Mouse (Mus musculus) embryo, embryonic 10.5 days (tissue): ENCODE data around the gene Apoc4.

Source experiments
- DNase-seq: peaks from one replicate; pipeline ENCODE4 v3.0.0-alpha.2; 2015; ENCODE audit warnings: low spot score

Gene Apoc4

GRCm38 (mm10) chr7:19698907-19699826 is 17.9 kb upstream of the Apoc4 start, which contains the start of gene Apoe:
Gene Apoe, minus strand, starts transcription at chr7:19699188.
- DNase-seq: peak; percentile 70

- peak; percentile 79 for DNase-seq
These were observed 16.9 kb upstream of the Apoc4 start for GRCm38 (mm10) chr7:19697949-19698906.

DNA sequence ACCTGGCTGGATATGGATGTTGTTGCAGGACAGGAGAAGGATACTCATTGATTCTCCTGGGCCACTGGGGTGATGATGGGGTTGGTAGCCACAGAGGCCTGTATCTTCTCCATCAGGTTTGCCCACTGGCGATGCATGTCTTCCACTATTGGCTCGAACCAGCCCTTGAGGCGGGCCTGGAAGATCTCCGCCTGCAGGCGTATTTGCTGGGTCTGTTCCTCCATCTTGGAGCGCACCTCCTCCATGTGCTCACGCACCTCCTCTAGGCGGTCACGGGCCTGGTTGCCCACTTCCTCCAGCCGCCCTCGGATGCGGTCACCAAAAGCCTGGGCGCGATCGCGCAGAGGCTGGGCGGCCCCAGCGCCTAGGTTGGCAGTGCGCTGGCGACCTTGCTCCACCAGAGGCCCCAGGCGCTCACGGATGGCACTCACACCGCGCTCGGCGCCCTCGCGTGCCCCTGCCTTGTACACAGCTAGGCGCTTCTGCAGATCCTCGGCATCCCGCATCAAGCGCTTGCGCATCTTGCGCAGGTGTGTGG is 15.1 kb upstream of the Apoc4 start:
- no peak for DNase-seq

DNA sequence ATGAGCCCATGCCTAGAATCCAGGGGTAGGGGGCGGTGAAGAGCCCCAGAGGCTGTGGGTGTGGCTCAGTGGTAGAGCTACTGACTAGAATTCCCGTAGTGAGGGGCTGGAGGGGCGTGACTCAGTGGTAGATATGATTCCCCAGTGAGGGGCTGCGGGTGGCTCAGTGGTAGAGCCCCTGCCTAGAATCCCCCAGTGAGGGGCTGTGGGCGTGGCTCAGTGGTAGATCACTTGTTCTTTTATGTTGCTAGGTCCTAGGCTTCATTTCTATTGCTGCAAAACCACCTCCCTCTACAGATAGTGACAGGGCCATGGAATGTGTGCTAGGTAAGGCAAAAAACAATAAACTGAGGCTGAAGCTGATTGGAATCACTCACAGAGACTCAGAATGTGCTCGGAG is 14.6 kb upstream of the Apoc4 start:
- no peak for DNase-seq

DNA sequence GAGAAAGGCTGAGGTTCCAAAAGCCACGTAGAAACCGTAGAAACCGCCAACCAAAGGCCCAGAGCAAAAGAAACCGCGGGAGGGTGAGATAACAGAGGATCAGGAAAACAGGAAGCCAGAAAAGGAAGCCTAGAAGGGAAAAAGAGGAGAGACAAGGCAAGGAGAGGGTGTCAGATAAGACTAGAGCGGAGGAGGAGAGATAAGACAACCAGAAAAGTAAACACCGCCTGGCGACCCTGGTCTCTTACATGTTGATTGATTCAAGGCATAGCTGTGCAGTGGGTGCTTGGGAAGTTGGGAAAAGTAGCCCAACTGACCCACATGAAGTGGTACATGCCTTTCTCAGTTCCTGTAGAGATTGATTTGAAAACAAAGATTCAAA is 13.9 kb upstream of the Apoc4 start:
- no peak for DNase-seq

DNA sequence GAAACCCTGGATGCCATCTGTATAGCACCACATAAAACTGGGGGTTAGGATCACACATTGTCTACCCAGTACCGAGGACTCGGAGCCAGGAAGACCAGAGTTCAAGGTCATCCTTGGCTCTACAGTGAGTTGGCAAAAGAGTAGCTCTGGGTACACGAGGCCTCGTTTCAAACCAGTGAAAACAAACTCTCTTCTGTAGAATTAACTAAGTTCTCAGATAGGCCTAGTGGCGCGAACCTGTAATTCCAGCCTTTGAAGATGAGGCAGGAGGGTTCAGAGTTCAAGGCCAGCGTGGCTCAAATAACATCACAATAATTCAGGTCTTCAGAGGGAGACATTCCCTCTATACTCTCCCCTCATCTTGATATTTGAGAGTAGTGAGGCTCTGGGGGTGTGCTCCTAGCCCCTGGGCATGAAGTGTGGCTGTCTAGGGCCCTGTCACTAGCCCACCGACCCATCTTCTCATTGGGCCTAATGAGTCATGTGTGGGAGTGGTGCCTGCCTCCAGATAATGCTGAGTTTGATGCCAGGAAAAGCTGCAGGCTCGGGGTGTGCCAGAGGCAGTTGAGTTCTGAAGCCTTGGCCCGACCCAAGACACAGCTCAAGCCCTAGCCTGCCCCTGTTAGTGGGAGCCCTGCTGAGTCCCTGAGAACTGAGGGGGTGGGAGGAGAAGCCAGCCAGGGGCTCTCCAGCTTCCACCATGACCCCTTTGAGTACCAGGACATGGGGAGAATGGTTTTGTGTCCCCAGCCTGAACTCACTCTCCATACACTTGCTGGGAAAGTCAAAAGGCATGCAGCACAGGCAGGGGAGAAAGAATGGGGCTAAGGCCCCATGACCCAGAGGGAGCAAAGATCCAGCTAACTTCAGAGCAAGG is 13.3 kb upstream of the Apoc4 start:
- no peak for DNase-seq

GRCm38 (mm10) chr7:19693421-19693820 is 12.1 kb upstream of the Apoc4 start:
- DNase-seq: peak; percentile 39

DNA sequence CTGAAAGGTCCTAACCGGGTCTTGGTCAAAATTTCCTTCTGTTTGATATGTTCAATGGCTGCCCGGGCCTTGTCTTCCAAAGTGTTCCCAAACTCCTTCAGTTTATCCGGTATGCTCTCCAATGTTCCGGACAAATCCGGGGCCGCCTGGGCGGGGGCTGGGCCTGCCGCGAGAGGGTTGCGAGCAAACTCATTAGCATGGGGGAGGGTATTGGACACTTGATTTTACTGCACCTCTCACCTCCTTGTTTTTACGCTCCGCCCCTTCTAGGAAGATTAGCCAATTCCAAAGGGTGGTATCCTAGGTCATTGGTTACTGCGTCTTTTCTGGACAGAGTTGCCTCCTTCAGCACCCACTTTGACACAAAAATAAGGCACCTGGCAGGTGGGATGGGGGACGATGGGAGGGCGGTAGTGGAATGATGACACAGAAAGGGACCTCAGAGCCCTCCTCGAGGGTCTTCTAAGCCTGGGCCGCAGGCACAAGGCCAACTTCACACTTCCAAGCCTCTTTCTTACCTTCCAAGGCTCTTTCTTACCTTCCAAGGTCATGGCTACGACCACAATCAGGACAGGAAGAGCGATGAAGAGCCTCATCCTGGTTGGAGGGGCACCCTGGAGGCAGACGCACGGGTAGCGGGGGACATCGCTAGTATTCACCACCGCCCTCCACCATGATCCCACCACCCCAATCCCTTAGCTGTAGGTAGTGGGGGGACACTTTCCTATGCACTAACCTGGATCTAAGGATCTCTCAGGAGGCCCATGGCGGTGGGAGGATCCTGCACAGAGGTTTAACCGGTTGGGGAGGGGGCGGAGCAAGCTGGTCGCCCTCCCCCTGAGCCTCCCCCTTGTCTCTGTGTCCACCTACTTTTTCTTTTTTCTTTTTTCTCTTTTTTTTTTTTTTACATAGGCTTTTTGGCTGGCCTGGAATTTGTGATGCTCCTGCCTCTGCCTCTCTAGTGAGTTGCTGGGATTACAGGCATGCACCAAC is 10.9 kb upstream of the Apoc4 start, which contains the start of gene Apoc1:
TSS of gene Apoc1 (minus strand) at position 788 of the 993 bp plus-strand sequence.
- DNase-seq: no peak

GRCm38 (mm10) chr7:19691434-19691833 is 10.2 kb upstream of the Apoc4 start:
- DNase-seq: no peak

DNA sequence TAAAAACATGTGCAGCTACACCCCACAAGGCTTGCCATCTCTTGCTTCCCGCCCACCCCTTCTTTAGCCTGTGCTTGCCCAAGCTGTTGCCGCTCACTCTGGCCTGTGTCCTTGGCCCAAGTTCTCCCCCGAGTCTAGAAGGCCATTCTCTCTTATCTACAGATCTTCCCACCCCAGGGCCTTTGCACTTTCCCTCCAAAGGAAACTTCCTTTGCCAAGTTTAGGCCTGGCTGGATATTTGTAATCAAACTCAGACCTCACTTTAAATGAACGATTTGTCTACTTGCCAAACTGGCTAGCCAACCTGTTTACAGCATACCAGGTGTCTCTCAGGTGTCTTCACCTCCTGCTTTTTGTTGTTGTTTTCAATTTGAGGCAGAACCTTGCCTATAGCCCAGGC is 9.6 kb upstream of the Apoc4 start:
- no peak for DNase-seq

DNA sequence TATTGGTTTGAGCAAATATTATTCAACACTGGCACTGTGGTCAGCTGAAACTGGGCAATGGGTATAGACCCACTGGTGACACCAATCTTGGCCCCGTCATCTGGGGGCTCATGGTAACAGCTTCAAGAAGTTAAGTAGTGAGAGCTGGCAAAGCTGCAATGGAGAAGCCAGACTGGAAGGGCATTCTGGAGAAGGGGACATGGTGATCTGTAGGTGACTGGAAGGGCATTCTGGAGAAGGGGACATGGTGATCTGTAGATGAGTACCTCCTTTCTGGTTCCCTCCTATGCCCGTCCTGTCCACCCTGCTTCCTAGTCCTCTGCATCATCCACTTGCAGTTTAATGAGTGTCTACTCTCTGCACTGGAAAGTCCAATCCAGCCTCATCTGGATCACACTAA is 7.3 kb upstream of the Apoc4 start:
- no peak for DNase-seq

DNA sequence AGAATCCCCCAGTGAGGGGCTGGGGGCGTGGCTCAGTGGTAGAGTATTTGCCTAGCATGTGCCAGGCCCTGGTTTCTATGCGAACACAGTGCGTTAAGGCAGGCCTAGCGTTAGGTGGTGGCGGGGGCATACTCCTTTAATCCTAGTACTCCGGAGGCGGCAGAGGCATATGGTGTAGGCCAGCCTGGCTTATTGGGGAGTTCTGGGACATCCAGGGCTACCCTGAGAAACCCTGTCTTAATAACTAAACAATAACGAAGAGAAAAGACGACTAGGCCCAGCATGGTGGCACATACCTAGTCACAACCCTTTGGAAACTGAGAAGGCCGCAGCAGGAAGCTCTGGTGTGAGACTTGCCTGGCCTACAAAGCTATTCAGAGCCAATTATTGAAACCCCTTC is 6.8 kb upstream of the Apoc4 start:
- DNase-seq: no peak

- peak; percentile 47 for DNase-seq
These were observed 5.8 kb upstream of the Apoc4 start for GRCm38 (mm10) chr7:19686927-19687583.

- DNase-seq: no peak
These were observed 5.2 kb upstream of the Apoc4 start for GRCm38 (mm10) chr7:19686521-19686920.

DNA sequence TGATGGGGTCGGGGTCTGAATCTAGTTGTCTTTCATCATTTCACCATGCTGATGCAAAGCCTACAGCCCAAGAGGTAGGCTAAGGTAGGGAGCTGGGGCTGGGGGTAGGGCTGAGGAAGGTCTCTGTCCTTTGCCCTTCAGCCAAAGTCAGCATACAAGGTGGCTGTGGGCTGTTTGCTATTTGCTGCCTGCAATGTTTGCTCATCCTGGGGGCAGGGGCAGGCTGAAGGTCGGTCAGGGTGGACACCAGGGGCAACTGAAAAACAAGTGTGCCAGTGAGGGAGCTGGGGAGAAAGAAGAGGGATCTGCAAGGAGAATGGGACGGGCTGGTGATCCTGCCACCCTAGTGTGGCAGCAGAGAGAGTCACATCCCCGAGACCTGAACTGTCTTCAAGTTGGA is 4.1 kb upstream of the Apoc4 start:
- DNase-seq: no peak

DNA sequence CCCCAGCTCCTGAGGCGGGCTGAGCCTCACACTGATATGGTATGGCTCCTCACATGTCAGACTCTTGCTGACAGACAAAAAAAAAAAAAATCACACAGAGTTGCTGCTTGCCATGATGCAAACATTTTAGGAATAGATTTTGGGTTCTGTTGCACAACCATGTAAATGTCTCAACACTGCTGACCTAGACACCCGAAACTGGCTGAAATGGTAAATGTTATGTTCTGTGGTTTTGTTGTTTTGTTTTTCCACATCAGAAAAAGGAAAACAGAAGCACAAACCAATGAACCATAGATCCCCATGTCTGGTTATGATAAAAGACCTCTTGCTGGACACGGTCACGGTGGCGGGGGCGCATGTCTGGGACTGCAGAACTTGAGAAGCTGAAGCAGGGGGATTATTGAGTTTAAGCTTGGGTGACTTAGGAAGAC is 2.5 kb upstream of the Apoc4 start:
- DNase-seq: no peak

DNA sequence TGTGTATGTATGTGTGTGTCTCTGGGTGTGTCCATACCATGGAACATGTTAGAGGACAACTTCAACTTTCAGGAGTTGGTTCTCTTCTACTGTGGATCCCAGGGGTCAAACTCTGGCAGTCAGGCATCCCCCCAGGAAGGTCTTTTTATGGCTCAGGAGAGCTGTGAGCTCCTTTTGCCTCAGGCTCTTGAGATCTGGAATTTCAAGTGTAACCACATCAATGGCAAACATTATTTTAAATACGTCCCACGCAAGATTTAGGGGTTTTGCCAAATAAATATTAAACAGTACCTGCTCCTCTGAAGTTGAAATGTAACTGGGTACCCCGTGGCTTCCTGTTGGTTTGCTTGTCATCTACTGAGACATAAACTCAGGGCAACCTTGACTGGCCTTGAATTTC is 1.7 kb upstream of the Apoc4 start:
- no peak for DNase-seq

DNA sequence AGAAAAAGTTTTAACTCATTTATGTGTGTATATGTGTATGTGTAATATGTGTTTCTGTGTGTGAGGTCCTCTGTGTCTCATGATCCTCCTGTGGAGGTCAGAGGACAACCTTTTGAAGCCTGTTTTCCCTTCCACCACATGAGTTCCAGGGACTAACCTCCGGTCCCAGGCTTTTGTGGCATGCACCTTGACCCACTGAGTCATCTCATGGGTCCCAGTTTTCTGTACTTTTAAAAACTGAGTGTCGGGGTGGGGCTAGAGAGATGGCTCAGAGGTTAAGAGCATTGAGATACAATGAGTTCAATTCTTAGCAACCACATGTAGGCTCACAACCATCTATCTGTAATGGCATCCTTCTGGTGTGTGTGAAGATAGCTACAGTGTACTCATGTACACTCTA is 577 bp downstream of the Apoc4 start:
- no peak for DNase-seq

DNA sequence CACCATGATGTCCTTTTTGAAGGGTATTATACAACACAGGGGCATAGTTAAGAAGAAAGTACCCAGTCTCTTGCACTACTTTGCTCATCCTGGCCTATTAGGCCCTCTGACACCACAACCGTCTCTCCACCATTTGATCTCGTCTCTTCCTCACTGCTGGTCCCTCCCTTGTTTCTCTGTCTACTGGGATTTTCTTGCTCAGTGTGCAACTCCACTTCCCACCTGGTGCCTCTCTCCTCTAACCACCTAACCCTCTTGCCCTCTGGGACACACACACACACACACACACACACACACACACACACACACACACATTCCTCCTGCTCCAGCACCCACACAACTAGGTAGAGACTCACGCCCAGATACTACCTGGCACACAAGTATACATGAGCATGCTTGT is 2.4 kb downstream of the Apoc4 start:
- no peak for DNase-seq

DNA sequence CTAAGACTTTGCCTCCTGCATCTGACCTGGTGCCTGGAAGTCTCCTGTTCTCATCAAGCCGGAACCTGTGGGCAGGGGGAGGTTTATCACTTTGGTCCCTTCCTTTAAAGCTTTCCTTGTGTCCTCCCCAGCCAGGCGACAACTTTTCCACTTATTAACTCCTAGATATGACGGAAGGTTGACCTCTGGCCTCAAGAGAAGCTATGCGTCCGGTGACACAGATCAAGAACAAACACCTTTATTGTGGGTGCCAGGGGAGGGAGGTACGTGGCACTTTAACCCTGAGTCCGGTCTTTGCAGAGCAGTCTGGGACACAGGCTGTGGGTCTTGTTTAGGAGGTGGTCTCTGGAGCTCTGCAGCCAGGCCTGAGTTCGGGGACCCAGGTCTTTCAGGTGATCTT is 3.4 kb downstream of the Apoc4 start, which contains the start of gene Apoc2:
TSS of gene Apoc2 (minus strand) at position 70 of the 400 bp plus-strand sequence.
- no peak for DNase-seq
